Mouse (Mus musculus) megakaryocyte progenitor cell, adult 5-6 weeks (primary cell): Measurements from ENCODE around the gene Ldhc. TPM values are rescaled to one million over a fixed set of nuclear protein-coding genes. Genes with fewer than 3 reads are reported as not detected.
"Not testable (repeated sequence)": the region's sequence is repeated elsewhere in the genome, so short reads cannot be mapped to it uniquely, and the experiment has no call there.

Experiments
- ATAC-seq: replicated peaks from 2 replicates; pipeline ENCODE4 v1.8.0; 2016; ENCODE audit warnings: mild to moderate bottlenecking, moderate TSS enrichment, inconsistent platforms; ENCODE audit not compliant: poor library complexity
- total RNA-seq, 2 experiments: library from RNA; stranded (forward) in 1 of 2; stranded (reverse) in 1 of 2; fragments of 157-497, 149-512 nt in 1 of 2; fragments of 200-1000 nt in 1 of 2; gene quantifications; 2 replicates each; pipeline versions ENCODE4 v1.2.3 to v1.2.4; 2015 to 2017

The Ldhc gene
- 0.44 and 0.49 TPM in 2 replicates for total RNA-seq (2015)
- total RNA-seq (2017): 1.3 TPM in 1 of 2 replicates, not detected in the other

- ATAC-seq: no peak
Measured at GRCm38 (mm10) chr7:46860996-46861395, at the start of gene Ldhc. Gene Ldhc, plus strand, starts transcription at chr7:46861203.

- no peak for ATAC-seq
Measured at GRCm38 (mm10) chr7:46814012-46814411, 47.0 kb upstream of the Ldhc start.

DNA sequence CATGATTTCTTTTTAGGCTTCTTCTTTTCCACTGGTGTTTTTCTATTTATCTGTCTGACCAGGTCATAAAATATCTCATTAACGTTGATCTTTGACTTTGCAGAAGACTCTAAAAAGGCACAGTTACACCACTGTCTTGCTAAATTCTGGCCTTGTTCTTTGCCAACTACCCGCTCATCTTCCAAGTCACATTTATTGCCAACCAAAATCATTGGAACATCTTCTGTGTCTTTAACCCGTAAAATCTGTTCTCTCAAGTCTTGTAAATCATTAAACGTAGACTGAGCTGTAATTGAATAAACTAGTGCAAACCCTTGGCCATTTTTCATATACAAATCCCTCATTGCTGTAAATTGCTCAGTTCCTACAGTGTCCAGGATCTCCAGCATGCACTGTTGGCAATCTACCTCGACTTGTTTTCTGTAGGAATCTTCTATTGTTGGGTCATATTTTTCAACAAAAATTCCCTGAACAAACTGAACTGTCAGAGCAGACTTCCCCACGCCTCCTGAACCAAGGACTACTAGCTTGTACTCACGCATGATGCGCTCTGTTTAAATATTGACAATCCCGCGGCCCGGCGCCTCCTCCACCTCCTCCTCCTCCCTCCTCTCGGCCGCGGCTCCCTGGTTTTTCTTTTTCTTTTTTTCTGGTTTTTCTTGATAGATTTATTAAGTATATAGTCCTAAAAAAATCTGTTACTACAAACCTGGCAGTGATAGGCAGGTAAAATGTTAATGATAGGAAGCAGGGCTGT is 39.9 kb upstream of the Ldhc start:
- not testable (repeated sequence) for ATAC-seq

GRCm38 (mm10) chr7:46827046-46827802 is 33.8 kb upstream of the Ldhc start:
- no peak for ATAC-seq

- ATAC-seq: no peak
Measured at GRCm38 (mm10) chr7:46827803-46828184, 33.2 kb upstream of the Ldhc start.

- no peak for ATAC-seq
Measured at GRCm38 (mm10) chr7:46829911-46830310, 31.1 kb upstream of the Ldhc start.

DNA sequence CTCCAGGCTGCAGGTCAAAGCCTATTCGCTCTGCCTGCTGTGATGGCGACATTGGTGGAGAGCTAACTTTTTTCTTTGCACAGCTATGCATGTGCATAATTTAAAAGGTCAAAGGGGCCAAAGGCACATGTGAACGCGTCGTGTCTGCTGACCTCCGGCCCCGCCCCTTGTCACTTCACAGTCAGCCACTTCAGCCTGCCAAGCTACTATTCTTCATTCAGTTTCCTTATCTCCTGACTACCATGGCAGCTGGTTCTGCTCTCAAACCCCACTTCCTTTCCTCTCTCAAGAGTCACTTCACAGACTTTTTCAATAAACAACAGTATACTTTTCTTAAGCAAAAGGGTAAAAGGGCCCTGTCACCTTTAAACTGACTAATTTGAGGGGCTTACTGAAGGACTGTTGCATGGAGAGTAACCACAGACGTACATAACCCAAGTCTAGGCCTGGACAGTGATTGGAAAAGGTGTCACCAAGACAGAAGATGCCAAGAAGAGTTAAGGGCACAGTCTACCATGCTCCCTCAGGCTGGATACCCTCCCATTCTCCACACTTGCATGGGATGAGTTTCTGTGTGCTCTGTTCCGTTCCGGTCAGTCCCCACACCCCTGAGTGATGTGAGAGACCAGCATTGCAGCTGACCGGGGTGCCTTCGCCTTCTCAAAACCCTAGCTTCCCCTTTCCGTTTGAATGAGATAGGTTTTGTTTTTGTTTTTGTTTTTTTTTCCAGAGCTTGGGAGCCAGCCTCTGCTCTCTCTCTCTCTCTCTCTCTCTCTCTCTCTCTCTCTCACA is 30.0 kb upstream of the Ldhc start:
- peak; percentile 66 for ATAC-seq

DNA sequence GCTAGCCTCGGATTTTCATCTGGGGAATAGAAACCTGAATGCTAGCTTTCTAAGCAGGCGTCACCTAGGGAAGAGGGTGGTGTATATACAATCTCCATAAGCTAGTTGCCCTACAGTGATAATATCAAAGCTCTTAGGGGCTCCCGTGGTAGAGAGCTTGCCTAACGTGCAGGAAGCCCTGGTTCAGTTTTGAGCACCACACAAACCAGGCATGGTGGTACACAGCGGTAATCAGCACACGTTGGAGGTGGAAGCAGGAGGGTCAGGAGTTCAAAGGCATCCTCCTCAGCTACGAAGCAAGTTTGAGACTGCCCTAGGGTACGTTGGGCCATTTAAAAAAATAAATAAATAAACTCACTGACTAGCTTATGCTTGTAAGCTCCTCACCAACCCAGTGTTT is 29.3 kb upstream of the Ldhc start:
- ATAC-seq: no peak

GRCm38 (mm10) chr7:46832112-46832810 is 28.7 kb upstream of the Ldhc start:
- not testable (repeated sequence) for ATAC-seq

DNA sequence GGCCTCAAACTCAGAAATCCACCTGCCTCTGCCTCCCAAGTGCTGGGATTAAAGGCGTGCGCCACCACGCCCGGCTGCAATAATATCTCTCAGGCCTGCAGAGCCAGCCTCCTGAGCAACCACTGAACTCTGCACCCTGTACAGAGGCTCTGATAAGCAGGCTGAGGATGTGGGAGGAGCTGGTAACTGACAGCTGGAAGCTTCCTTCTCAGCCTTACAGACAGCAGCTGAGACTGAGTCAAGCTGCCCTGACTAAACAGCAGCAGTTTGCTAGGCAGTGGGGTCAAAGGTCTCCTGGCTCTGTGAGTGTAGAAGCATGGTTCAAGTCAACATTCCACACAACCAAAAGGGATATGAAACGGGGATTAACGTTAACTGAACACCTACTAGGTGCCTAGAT is 27.7 kb upstream of the Ldhc start:
- peak; percentile 88 for ATAC-seq

DNA sequence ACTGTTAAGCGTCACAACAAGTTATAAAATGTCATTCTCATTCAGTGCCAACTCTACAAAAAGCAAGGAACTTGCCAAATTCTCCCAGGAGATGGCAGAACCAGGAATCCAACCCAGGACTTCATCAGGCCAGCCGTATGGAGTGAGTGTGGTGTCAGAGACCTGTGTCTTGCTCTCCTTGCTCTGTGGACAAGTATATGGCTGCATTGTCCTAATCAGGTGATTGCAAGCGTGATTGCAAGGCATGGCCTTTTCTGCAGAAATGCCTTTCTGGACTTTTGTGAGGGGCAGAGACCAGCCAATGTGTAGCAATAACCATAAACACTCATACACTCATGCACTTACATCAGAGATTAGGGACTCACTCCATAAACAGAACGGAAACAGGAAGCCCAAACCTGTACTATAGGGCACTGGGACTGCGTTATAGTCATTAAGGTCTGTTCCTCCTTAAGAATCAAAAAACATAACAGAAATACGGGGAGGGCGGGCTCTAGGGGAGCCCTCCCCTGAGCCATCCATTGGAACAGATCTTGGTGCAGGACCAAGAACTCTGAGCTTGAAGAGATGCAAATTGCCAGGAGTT is 27.2 kb upstream of the Ldhc start:
- ATAC-seq: peak; percentile 15; the same call in 1 of the 2 replicates

GRCm38 (mm10) chr7:46834994-46835610 is 25.9 kb upstream of the Ldhc start:
- ATAC-seq: no peak

DNA sequence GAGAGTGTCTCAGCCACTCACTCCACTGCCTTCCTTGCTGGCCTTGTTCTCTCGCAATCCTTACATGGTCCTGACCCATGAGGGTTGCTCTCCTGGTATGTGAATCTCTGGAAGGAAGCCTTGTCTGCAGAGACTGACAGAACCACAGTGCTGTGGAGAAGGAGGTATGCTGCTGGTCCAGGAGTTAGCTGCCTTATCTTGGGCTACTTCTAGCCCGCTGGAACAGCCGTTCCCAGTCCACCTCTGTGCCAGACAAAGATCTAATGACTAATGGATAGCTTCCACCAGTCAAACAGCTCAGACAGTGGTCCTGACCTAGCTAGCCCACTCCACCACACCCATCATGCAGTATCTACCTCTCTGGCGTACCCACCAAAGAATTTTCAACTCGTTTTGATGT is 24.6 kb upstream of the Ldhc start:
- ATAC-seq: no peak

DNA sequence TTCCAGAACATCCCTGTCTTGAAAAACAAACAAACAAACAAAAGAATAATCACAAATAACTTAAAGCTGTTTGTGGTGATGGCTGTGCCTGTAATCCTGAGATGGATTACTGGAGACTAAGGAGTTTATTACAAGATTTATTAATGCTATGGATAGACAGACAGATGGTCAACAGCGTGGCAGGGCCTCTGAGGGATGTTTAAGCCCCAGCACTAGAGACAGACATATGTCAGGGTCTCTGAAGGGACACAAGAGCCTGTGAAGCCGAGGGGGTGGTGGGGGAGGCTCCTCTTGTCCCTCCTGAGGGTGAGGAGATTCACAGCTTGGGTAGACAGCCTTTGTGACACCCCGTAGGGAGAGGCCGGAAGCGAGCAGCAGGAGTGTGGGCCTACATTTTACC is 23.9 kb upstream of the Ldhc start:
- ATAC-seq: no peak

GRCm38 (mm10) chr7:46838104-46838671 is 22.8 kb upstream of the Ldhc start:
- peak; percentile 22; the same call in 1 of the 2 replicates for ATAC-seq

GRCm38 (mm10) chr7:46838891-46839302 is 22.1 kb upstream of the Ldhc start:
- peak; percentile 78 for ATAC-seq

DNA sequence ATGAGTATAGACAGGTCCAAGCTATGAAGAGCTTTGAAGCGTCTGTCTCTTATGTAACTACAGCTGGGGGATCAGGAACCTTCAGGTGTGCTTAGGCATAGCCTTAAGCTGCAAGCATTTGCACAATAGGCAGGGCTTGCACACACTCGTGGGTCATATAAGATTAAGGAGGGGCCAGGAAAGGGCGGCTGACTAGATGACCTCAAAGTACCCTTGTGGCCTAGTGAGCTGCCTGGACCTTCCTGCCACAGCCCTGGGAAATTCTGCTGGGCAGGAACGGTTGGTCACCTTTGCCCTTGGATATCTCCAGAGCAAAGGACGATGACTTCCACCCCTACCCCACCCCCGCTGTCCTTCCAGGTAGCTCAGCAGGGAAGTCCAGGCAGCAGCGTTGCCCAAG is 21.6 kb upstream of the Ldhc start:
- ATAC-seq: peak; percentile 22; the same call in 1 of the 2 replicates

- no peak for ATAC-seq
Measured at GRCm38 (mm10) chr7:46839861-46840260, 21.1 kb upstream of the Ldhc start.

DNA sequence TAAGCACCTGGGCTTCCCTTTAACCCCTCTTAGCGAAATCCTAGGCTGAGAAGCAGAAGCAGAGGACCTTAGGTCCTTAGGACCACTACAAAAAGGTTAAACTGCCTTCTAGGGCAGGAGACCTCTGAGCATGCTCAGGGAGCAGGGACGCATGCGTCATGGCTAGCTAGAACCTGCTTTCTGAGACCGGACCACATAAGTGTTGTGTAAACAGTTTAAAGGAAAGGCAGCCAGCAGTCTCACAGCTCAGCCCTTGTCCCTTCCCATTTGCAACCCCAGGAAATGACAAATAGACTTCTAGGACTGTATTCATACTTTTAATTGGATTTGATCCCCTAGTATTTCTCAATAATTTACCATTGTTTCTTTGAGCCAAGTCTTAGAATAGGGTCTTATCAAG is 20.7 kb upstream of the Ldhc start:
- ATAC-seq: 0 out of 2 replicates have a peak, but pooled peaks have one; percentile 13
